Mouse (Mus musculus): ENCODE results near the gene D10Wsu102e. TPM values are rescaled to one million over a fixed set of nuclear protein-coding genes. Genes with fewer than 3 reads are reported as not detected.

Gene D10Wsu102e
- polyA plus RNA-seq, 1 experiment from 2014 or later, result 1.0 TPM

DNA sequence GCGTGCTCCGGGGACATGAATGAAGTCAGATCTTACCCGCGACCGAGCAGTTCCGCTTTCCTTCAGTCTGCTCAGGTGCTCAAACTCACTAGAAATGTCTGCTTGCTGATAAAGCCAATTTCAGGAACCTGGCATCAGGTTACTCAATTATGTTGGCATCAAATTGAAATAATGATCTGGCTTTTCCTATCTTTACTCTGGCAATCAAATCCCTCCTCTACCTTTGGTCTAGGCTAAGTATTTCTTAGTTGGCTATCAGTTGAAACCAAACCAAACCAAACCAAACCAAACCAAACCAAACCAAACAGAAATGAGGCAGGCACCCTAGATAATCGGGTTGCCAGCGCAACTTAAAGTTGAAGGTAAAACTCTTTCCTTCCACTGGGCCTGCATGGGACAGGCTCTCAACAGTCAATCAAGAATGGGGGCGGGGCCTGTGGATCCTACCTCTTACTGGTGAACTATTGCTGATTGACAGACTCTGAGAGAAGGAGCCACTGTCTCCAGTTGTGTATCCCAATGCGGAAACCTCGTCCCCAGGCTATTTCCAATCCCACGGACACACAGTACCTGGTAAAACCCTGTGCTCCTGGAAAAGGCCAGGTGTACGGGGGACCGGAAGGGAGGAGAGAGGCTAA, 33.3 kb upstream of the D10Wsu102e start:
- DNase-seq (ENCODE audit: low spot score), result no peak
- Histone ChIP-seq H3K9me3 (ENCODE audit: control insufficient read depth, low read length) (no peaks in the 10 kb centered on the region), H3K27ac (replicated peaks; ENCODE audit: low read depth, low read length) (no peak overlapping the region), H3K36me3 (ENCODE audit: control insufficient read depth, insufficient read depth, low read length) (no peaks in the 10 kb centered on the region), H3K27me3 (ENCODE audit: control insufficient read depth, insufficient read depth, low read length) (no peaks in the 10 kb centered on the region), H3K4me2 (ENCODE audit: low read depth, severe bottlenecking) (no peak overlapping the region), H3K4me3 (ENCODE audit: low read depth, low read length) (no peak overlapping the region), H3K4me1 (ENCODE audit: control insufficient read depth, insufficient read depth, low read length) (no peaks in the 10 kb centered on the region), H3K9ac (ENCODE audit: low read length) (no peak overlapping the region)
- 90% methylated on average over 14 of the region's 14 CpGs for WGBS
- ATAC-seq (ENCODE audit: insufficient number of reproducible peaks, low FRiP score, low TSS enrichment, low read depth), result no peak

DNA sequence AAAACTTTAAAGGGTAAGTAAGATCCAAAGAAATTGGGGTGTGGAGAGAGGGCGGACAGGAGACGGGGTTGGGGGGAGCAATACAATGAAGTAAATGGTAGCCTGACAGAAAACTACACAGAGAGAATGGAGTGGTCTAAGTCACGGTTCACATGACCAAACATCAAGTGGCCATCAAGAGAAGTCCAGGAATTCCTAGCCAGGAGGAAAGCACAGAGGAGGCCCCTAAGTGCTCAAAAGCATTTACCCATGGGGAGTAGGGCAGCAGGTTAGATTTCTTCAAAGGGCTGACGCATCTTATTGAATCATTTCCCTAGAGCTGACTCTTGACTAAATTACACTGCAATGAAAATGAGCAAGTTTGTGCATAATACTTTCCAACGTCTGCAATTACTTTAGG, 31.2 kb upstream of the D10Wsu102e start:
- 68% methylated on average over 5 of the region's 5 CpGs for WGBS
- no peak for DNase-seq (ENCODE audit: low spot score)
- Histone ChIP-seq H3K9me3 (ENCODE audit: control insufficient read depth, low read length) (no peaks in the 10 kb centered on the region), H3K36me3 (ENCODE audit: control insufficient read depth, insufficient read depth, low read length) (no peaks in the 10 kb centered on the region), H3K9ac (ENCODE audit: low read length) (no peak overlapping the region), H3K27ac (replicated peaks; ENCODE audit: low read depth, low read length) (no peak overlapping the region), H3K27me3 (ENCODE audit: control insufficient read depth, insufficient read depth, low read length) (no peaks in the 10 kb centered on the region), H3K4me2 (ENCODE audit: low read depth, severe bottlenecking) (no peak overlapping the region), H3K4me3 (ENCODE audit: low read depth, low read length) (no peak overlapping the region), H3K4me1 (ENCODE audit: control insufficient read depth, insufficient read depth, low read length) (no peaks in the 10 kb centered on the region)
- no peak for ATAC-seq (ENCODE audit: insufficient number of reproducible peaks, low FRiP score, low TSS enrichment, low read depth)

DNA sequence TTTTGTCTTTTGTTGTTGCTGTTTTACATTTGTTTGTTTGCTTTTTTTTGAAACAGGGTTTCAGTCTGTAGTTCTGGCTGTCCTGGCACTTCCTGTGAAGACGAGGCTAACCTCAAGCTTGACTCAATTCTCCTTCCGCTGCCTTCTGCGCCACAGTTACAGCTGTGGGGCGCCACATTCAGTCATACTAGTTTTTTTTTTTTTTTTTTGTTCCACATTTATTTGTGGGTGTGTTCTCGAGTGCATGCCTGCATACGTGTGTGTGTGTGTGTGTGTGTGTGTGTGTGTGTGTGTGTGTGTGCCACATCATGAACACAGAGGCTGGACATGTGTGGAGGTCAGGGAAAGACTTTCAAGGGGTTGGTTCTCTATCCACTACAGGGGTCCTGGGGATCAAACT, 29.7 kb upstream of the D10Wsu102e start:
- Histone ChIP-seq H3K4me3 (ENCODE audit: low read depth, low read length) (no peak overlapping the region), H3K4me1 (ENCODE audit: control insufficient read depth, insufficient read depth, low read length) (no peaks in the 10 kb centered on the region), H3K4me2 (ENCODE audit: low read depth, severe bottlenecking) (no peak overlapping the region), H3K9me3 (ENCODE audit: control insufficient read depth, low read length) (no peaks in the 10 kb centered on the region), H3K9ac (ENCODE audit: low read length) (no peak overlapping the region), H3K27me3 (ENCODE audit: control insufficient read depth, insufficient read depth, low read length) (peaks cover 3% of the 10 kb centered on the region; the same call in 1 of the 2 replicates), H3K36me3 (ENCODE audit: control insufficient read depth, insufficient read depth, low read length) (no peaks in the 10 kb centered on the region), H3K27ac (replicated peaks; ENCODE audit: low read depth, low read length) (no peak overlapping the region)
- DNase-seq (ENCODE audit: low spot score), result no peak
- 84% methylated on average over 6 of the region's 6 CpGs for WGBS
- no peak for ATAC-seq (ENCODE audit: insufficient number of reproducible peaks, low FRiP score, low TSS enrichment, low read depth)

DNA sequence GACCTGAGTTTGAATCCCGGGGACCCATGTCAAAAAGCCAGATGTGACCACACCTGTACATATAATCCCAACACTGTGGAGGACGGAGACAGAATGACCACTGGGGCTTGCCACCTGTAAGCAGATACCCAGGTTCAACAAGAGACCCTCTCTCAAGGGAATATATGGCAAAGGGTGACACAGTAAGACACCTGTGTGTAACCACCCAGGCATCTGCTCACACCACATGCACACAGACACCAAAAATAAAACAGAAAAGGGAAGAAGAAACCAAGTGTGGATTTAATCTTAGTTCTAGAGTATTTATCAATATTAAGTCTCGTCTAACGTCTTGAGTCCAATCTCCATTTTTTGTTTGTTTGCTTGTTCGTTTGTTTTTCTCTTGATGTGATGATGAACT, 28.2 kb upstream of the D10Wsu102e start:
- H3K4me1 ChIP-seq (ENCODE audit: control insufficient read depth, insufficient read depth, low read length), result no peaks in the 10 kb centered on the region
- H3K27ac ChIP-seq (replicated peaks; ENCODE audit: low read depth, low read length), result no peak overlapping the region
- 91% methylated on average over 5 of the region's 5 CpGs for WGBS
- H3K4me2 ChIP-seq (ENCODE audit: low read depth, severe bottlenecking), result no peak overlapping the region
- peaks cover 10% of the 10 kb centered on the region for H3K27me3 ChIP-seq (ENCODE audit: control insufficient read depth, insufficient read depth, low read length)
- ATAC-seq (ENCODE audit: insufficient number of reproducible peaks, low FRiP score, low TSS enrichment, low read depth) (no peak), DNase-seq (ENCODE audit: low spot score) (no peak)
- no peaks in the 10 kb centered on the region for H3K36me3 ChIP-seq (ENCODE audit: control insufficient read depth, insufficient read depth, low read length)
- H3K4me3 ChIP-seq (ENCODE audit: low read depth, low read length), result no peak overlapping the region
- H3K9ac ChIP-seq (ENCODE audit: low read length), result no peak overlapping the region
- no peaks in the 10 kb centered on the region for H3K9me3 ChIP-seq (ENCODE audit: control insufficient read depth, low read length)

DNA sequence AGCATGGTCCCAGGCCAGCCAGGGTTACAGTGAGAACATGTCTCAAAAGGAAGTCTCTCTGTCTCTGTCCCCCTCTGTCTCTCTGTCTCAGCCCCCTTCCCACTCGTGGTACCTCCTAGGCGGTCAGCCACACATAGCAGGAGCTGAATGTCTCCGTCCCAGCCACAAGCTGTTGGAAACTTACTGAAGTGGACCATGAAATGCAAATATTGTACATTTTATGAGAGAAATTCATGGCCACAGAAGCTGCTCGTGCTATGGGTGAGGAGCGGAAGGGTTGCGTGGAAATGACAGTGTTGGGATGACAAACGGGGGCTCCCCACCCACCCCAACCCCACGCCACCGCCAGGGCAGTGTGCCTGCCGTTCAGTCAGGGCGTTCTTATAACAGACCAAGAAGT, 27.4 kb upstream of the D10Wsu102e start:
- H3K4me1 ChIP-seq (ENCODE audit: control insufficient read depth, insufficient read depth, low read length), result no peaks in the 10 kb centered on the region
- H3K36me3 ChIP-seq (ENCODE audit: control insufficient read depth, insufficient read depth, low read length), result no peaks in the 10 kb centered on the region
- H3K9ac ChIP-seq (ENCODE audit: low read length), result no peak overlapping the region
- H3K27me3 ChIP-seq (ENCODE audit: control insufficient read depth, insufficient read depth, low read length), result peaks cover 16% of the 10 kb centered on the region
- ATAC-seq (ENCODE audit: insufficient number of reproducible peaks, low FRiP score, low TSS enrichment, low read depth) (no peak), DNase-seq (ENCODE audit: low spot score) (no peak)
- no peaks in the 10 kb centered on the region for H3K9me3 ChIP-seq (ENCODE audit: control insufficient read depth, low read length)
- 89% methylated on average over 11 of the region's 11 CpGs for WGBS
- no peak overlapping the region for H3K4me3 ChIP-seq (ENCODE audit: low read depth, low read length)
- H3K4me2 ChIP-seq (ENCODE audit: low read depth, severe bottlenecking), result no peak overlapping the region
- H3K27ac ChIP-seq (replicated peaks; ENCODE audit: low read depth, low read length), result no peak overlapping the region

DNA sequence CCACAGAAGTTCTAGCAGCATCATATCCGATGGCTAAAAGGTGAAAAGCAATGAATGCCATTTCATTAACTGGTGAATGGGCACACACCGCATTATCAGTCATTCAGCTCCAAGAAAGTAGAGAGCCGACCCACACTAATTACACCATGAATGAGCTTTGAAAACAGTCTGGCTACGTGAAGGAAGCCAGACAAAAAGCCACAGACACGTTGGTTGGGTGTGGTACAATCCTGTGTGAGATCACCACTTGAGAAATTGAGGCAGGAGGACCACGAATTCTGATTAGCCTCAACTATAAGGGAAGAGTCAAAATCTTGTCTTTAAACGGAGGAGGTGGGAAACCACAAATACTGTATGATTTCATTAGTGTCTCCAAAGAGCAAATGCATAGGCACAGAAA, 23.7 kb upstream of the D10Wsu102e start:
- Histone ChIP-seq H3K4me2 (ENCODE audit: low read depth, severe bottlenecking) (no peak overlapping the region), H3K36me3 (ENCODE audit: control insufficient read depth, insufficient read depth, low read length) (no peaks in the 10 kb centered on the region), H3K27me3 (ENCODE audit: control insufficient read depth, insufficient read depth, low read length) (peaks cover 22% of the 10 kb centered on the region), H3K9ac (ENCODE audit: low read length) (no peak overlapping the region), H3K4me1 (ENCODE audit: control insufficient read depth, insufficient read depth, low read length) (no peaks in the 10 kb centered on the region), H3K27ac (replicated peaks; ENCODE audit: low read depth, low read length) (no peak overlapping the region), H3K4me3 (ENCODE audit: low read depth, low read length) (no peak overlapping the region), H3K9me3 (ENCODE audit: control insufficient read depth, low read length) (no peaks in the 10 kb centered on the region)
- ATAC-seq (ENCODE audit: insufficient number of reproducible peaks, low FRiP score, low TSS enrichment, low read depth), result no peak
- DNase-seq (ENCODE audit: low spot score), result no peak
- 39% methylated on average over 7 of the region's 7 CpGs for WGBS

GRCm38 (mm10) chr10:83337159-83337951, 22.7 kb upstream of the D10Wsu102e start, which contains the start of gene Slc41a2:
Gene Slc41a2 (minus strand): TSS chr10:83337882.
- peak; percentile 64 for DNase-seq (ENCODE audit: low spot score)
- peak within 1 kb of the TSS; percentile 97 for H3K4me2 ChIP-seq (ENCODE audit: low read depth, severe bottlenecking)
- H3K27me3 ChIP-seq (ENCODE audit: control insufficient read depth, insufficient read depth, low read length), result peaks cover 22% of the 10 kb centered on the region
- peak; percentile 75 for ATAC-seq (ENCODE audit: insufficient number of reproducible peaks, low FRiP score, low TSS enrichment, low read depth)
- no peak within 1 kb of the TSS for H3K27ac ChIP-seq (replicated peaks; ENCODE audit: low read depth, low read length)
- H3K36me3 ChIP-seq (ENCODE audit: control insufficient read depth, insufficient read depth, low read length), result no peaks in the 10 kb centered on the region
- no peaks in the 10 kb centered on the region for H3K9me3 ChIP-seq (ENCODE audit: control insufficient read depth, low read length)
- H3K9ac ChIP-seq (ENCODE audit: low read length), result peak within 1 kb of the TSS; percentile 60
- peak within 1 kb of the TSS; percentile 52 for H3K4me3 ChIP-seq (ENCODE audit: low read depth, low read length)
- no peaks in the 10 kb centered on the region for H3K4me1 ChIP-seq (ENCODE audit: control insufficient read depth, insufficient read depth, low read length)
- under 1% methylated on average over 96 of the region's 102 CpGs for WGBS

- Histone ChIP-seq H3K27ac (replicated peaks; ENCODE audit: low read depth, low read length) (no peak overlapping the region), H3K4me1 (ENCODE audit: control insufficient read depth, insufficient read depth, low read length) (no peaks in the 10 kb centered on the region), H3K9me3 (ENCODE audit: control insufficient read depth, low read length) (no peaks in the 10 kb centered on the region), H3K27me3 (ENCODE audit: control insufficient read depth, insufficient read depth, low read length) (peaks cover 22% of the 10 kb centered on the region), H3K36me3 (ENCODE audit: control insufficient read depth, insufficient read depth, low read length) (no peaks in the 10 kb centered on the region), H3K4me2 (ENCODE audit: low read depth, severe bottlenecking) (peak overlapping the region; percentile 97), H3K4me3 (ENCODE audit: low read depth, low read length) (peak overlapping the region; percentile 52), H3K9ac (ENCODE audit: low read length) (peak overlapping the region; percentile 60)
- WGBS, result 41% methylated on average over 7 of the region's 9 CpGs
- no peak for DNase-seq (ENCODE audit: low spot score)
- no peak for ATAC-seq (ENCODE audit: insufficient number of reproducible peaks, low FRiP score, low TSS enrichment, low read depth)
Measured at GRCm38 (mm10) chr10:83337971-83338598, 21.9 kb upstream of the D10Wsu102e start.
